14 mouse cellular contexts compared by ENCODE assay signal in genomic region chr11:74973290-74974157, GRCm38 (mm10).
"Had no signal": no experiment of that assay in that cellular context is flagged by ENCODE, and none has a peak within 500 bp of the region (broad histone marks: within the 10 kb centered on the region; RNA-seq: fewer than 3 reads in every experiment).

No protein-coding gene starts in this region.

- H3K4me2 ChIP-seq: limb, embryonic 12.5 days; liver, embryonic 13.5 days; lung, embryonic 15.5 days; midbrain, embryonic 13.5 days had no signal

- H3K4me1 ChIP-seq: limb, embryonic 12.5 days; liver, embryonic 13.5 days; lung, embryonic 15.5 days; midbrain, embryonic 13.5 days had no signal

- H3K9me3 ChIP-seq: limb, embryonic 12.5 days; liver, embryonic 13.5 days; lung, embryonic 15.5 days; megakaryocyte, embryonic 14.5 days; midbrain, embryonic 13.5 days had no signal

- H3K9ac ChIP-seq: limb, embryonic 12.5 days; liver, embryonic 13.5 days; liver, postnatal 0 days; lung, embryonic 15.5 days; midbrain, embryonic 13.5 days had no signal

- H3K36me3 ChIP-seq: liver, embryonic 13.5 days; lung, embryonic 15.5 days had no signal

- DNase-seq: kidney, postnatal 36 days; liver; liver, embryonic 13.5 days; liver, postnatal 0 days; lung, postnatal 14 days; right cerebral cortex, postnatal 14 days; thymus, adult 18-20 months; thymus, postnatal 14 days had no signal

- H3K27ac ChIP-seq: kidney, postnatal 0 days; limb, embryonic 12.5 days; liver, embryonic 13.5 days; lung, embryonic 15.5 days; macrophage; midbrain, embryonic 13.5 days had no signal

- ATAC-seq: liver, postnatal 0 days; midbrain, embryonic 13.5 days had no signal

- H3K27me3 ChIP-seq: limb, embryonic 12.5 days; liver, embryonic 13.5 days; lung, embryonic 15.5 days; megakaryocyte, embryonic 14.5 days; midbrain, embryonic 13.5 days had no signal

- H3K4me3 ChIP-seq: limb, embryonic 12.5 days; liver, embryonic 13.5 days; lung, embryonic 15.5 days; megakaryocyte, embryonic 14.5 days; midbrain, embryonic 13.5 days had no signal
